Mouse (Mus musculus) heart, postnatal 0 days (tissue): ENCODE results near the gene Olfr943. TPM values are rescaled to one million over a fixed set of nuclear protein-coding genes. Genes with fewer than 3 reads are reported as not detected.

ENCODE experiments used
- ATAC-seq: fragments of 200-750 bp; cut with Nextera tagmentation; 2 replicates; pipeline ENCODE4 v1.8.0; 2017; ENCODE audit warnings: low read depth, moderate number of reproducible peaks, moderate library complexity; ENCODE audit not compliant: insufficient read depth
- DNase-seq: peaks from one replicate; pipeline ENCODE4 v3.0.0-alpha.2; 2016; ENCODE audit warnings: low spot score
- H3K27ac ChIP-seq: fragments of 300-500 bp; sonication (generic); 2 replicates; pipeline ENCODE4 v1.5.1; 2014; ENCODE audit warnings: low read depth, mild to moderate bottlenecking
- H3K27me3 ChIP-seq: fragments of 300-500 bp; sonication (generic); 2 replicates; pipeline ENCODE4 v1.6.1; 2014; ENCODE audit warnings: low read length, mixed read lengths; ENCODE audit not compliant: control insufficient read depth, insufficient read depth
- H3K36me3 ChIP-seq: fragments of 300-500 bp; sonication (generic); replicated peaks from 2 replicates; pipeline ENCODE4 v1.6.1; 2014; ENCODE audit warnings: low read length, mixed read lengths; ENCODE audit not compliant: control insufficient read depth, insufficient read depth
- H3K4me1 ChIP-seq: fragments of 300-500 bp; sonication (generic); 2 replicates; pipeline ENCODE4 v1.6.1; 2014; ENCODE audit warnings: antibody characterized with exemption; ENCODE audit not compliant: control insufficient read depth, insufficient read depth
- H3K4me2 ChIP-seq: fragments of 300-500 bp; sonication (generic); 2 replicates; pipeline ENCODE4 v1.6.1; 2014; ENCODE audit warnings: low read depth, mild to moderate bottlenecking, low read length, moderate library complexity
- H3K4me3 ChIP-seq: fragments of 300-500 bp; sonication (generic); 2 replicates; pipeline ENCODE4 v1.5.1; 2014; ENCODE audit warnings: low read depth, low read length
- H3K9ac ChIP-seq: fragments of 300-500 bp; sonication (generic); replicated peaks from 2 replicates; pipeline ENCODE4 v1.6.1; 2014; ENCODE audit warnings: low read depth, low read length, mixed read lengths
- H3K9me3 ChIP-seq: fragments of 300-500 bp; sonication (generic); replicated peaks from 2 replicates; pipeline ENCODE4 v1.6.1; 2016; ENCODE audit warnings: low read length; ENCODE audit not compliant: control insufficient read depth
- CTCF ChIP-seq: IDR thresholded peaks from 2 replicates; pipeline ENCODE4 v1.5.1; 2016; ENCODE audit warnings: antibody characterized with exemption, control low read depth, low read depth
- EP300 ChIP-seq: IDR thresholded peaks from 2 replicates; pipeline ENCODE4 v1.6.1; 2016; ENCODE audit warnings: antibody characterized with exemption, low read depth
- WGBS: fragments of 180-500 bp; shearing (Covaris S2); extraction: QIAGEN DNeasy Blood & Tissue Kit; methylation state at CpG from one replicate; pipeline ENCODE4 v1.1.7; 2014; 5-methylcytosine and 5-hydroxymethylcytosine counted together
- polyA plus RNA-seq: library from polyadenylated mRNA; unstranded; fragments of >200 nt; fragmentation: Nextera tagmentation; extraction: Ambion mirVana; gene quantifications from 2 replicates; pipeline ENCODE4 v1.2.1, GENCODE M21; 2015
- total RNA-seq: library from RNA; depleted of rRNA; stranded (reverse); fragments of >200 nt; gene quantifications from 2 replicates; pipeline ENCODE4 v1.2.3, GENCODE M21; 2014; ENCODE audit warnings: low replicate concordance; rRNA removed

Olfr943 gene
- not detected in 2 replicates for total RNA-seq
- polyA plus RNA-seq = not detected in 2 replicates

- Histone ChIP-seq H3K27ac (no peak within 1 kb of the TSS), H3K4me3 (no peak within 1 kb of the TSS), H3K9me3 (no peaks in the 10 kb centered on the region), H3K36me3 (no peaks in the 10 kb centered on the region), H3K27me3 (no peaks in the 10 kb centered on the region), H3K4me2 (no peak within 1 kb of the TSS), H3K9ac (no peak within 1 kb of the TSS), H3K4me1 (no peaks in the 10 kb centered on the region)
- ATAC-seq = no peak
- no peak for TF ChIP-seq CTCF
- TF ChIP-seq EP300 = no peak
- 81% methylated on average over 5 of the region's 5 CpGs for WGBS
- DNase-seq = no peak
These were observed at the start of gene Olfr943 for GRCm38 (mm10) chr9:39166004-39166403. Olfr943 (plus strand) TSS chr9:39166304.

GRCm38 (mm10) chr9:39127326-39127725 lies 38.8 kb upstream of the Olfr943 start:
- no peak for TF ChIP-seq CTCF
- no peak for TF ChIP-seq EP300

GRCm38 (mm10) chr9:39127831-39128230 lies 38.3 kb upstream of the Olfr943 start, which contains the start of gene Olfr27:
Olfr27 (plus strand) TSS chr9:39128131.
- TF ChIP-seq EP300 (no peak), CTCF (no peak)
- H3K9ac ChIP-seq = no peak within 1 kb of the TSS
- H3K9me3 ChIP-seq = peaks cover 11% of the 10 kb centered on the region
- no peak within 1 kb of the TSS for H3K27ac ChIP-seq
- no peak within 1 kb of the TSS for H3K4me3 ChIP-seq
- H3K36me3 ChIP-seq = no peaks in the 10 kb centered on the region
- H3K4me2 ChIP-seq = no peak within 1 kb of the TSS
- DNase-seq = no peak
- no peaks in the 10 kb centered on the region for H3K4me1 ChIP-seq
- ATAC-seq = no peak
- no peaks in the 10 kb centered on the region for H3K27me3 ChIP-seq

More at GRCm38 (mm10) chr9:39127326-39127725, 38.8 kb upstream of the Olfr943 start:
- Histone ChIP-seq H3K27me3 (no peaks in the 10 kb centered on the region), H3K4me3 (no peak overlapping the region), H3K4me2 (no peak overlapping the region), H3K27ac (no peak overlapping the region), H3K36me3 (no peaks in the 10 kb centered on the region), H3K4me1 (no peaks in the 10 kb centered on the region), H3K9me3 (peaks cover 11% of the 10 kb centered on the region), H3K9ac (no peak overlapping the region)
- 60% methylated on average over 1 of the region's 1 CpGs for WGBS
- ATAC-seq (no peak), DNase-seq (no peak)

- H3K4me2 ChIP-seq = no peak overlapping the region
- no peak for TF ChIP-seq EP300
- no peak for TF ChIP-seq CTCF
- H3K4me1 ChIP-seq = no peaks in the 10 kb centered on the region
- whole genome bisulfite sequencing = 42% methylated on average over 1 of the region's 1 CpGs
- DNase-seq (no peak), ATAC-seq (no peak)
- H3K27me3 ChIP-seq = no peaks in the 10 kb centered on the region
- no peak overlapping the region for H3K4me3 ChIP-seq
- no peaks in the 10 kb centered on the region for H3K36me3 ChIP-seq
- H3K9ac ChIP-seq = no peak overlapping the region
- no peaks in the 10 kb centered on the region for H3K9me3 ChIP-seq
- no peak overlapping the region for H3K27ac ChIP-seq
These were observed 13.7 kb upstream of the Olfr943 start for GRCm38 (mm10) chr9:39152401-39152800.

DNA sequence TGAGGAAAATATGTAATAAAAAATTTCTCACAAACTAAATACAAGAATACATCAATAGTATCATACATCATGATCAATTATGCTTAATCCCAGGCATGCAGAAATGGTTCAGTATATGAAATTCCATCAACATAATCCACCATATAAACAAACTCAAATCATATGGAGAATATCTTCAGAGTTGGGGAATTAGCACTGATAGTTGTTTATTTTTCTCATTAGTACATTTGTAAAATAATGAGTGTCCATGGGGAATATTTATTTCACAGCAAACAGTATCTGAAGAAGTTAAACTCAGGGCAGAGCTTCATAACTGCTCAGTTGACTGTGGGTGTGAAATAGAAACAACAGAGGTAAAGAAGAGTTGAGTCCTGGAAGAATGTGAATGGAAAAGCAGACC lies 35.5 kb downstream of the Olfr943 start, which contains the start of gene Olfr944:
Olfr944 (plus strand) TSS at position 301 of the 400 bp plus-strand sequence.
- H3K4me1 ChIP-seq = no peaks in the 10 kb centered on the region
- TF ChIP-seq CTCF (no peak), EP300 (no peak)
- H3K9ac ChIP-seq = no peak within 1 kb of the TSS
- DNase-seq (no peak), ATAC-seq (no peak)
- H3K4me3 ChIP-seq = no peak within 1 kb of the TSS
- no peak within 1 kb of the TSS for H3K4me2 ChIP-seq
- no peaks in the 10 kb centered on the region for H3K36me3 ChIP-seq
- no peaks in the 10 kb centered on the region for H3K27me3 ChIP-seq
- H3K9me3 ChIP-seq = no peaks in the 10 kb centered on the region
- H3K27ac ChIP-seq = no peak within 1 kb of the TSS

Other genes starting within 250 kb of the Olfr943 start
- gene Olfr930, start 236.5 kb upstream of the Olfr943 start, total RNA-seq = not detected in 2 replicates
- gene Olfr930, start 236.5 kb upstream of the Olfr943 start, polyA plus RNA-seq = not detected in 2 replicates
- gene Olfr933, start 194.0 kb upstream of the Olfr943 start, total RNA-seq = not detected in 2 replicates
- not detected in 2 replicates for gene Olfr933, start 194.0 kb upstream of the Olfr943 start, polyA plus RNA-seq
- gene Olfr934, start 178.0 kb upstream of the Olfr943 start, total RNA-seq = not detected in 2 replicates
- not detected in 2 replicates for gene Olfr934, start 178.0 kb upstream of the Olfr943 start, polyA plus RNA-seq
- gene Olfr935, start 166.6 kb upstream of the Olfr943 start, total RNA-seq = not detected in 2 replicates
- gene Olfr935, start 166.6 kb upstream of the Olfr943 start, polyA plus RNA-seq = not detected in 2 replicates
- gene Olfr146, start 142.9 kb upstream of the Olfr943 start, total RNA-seq = not detected in 2 replicates
- gene Olfr146, start 142.9 kb upstream of the Olfr943 start, polyA plus RNA-seq = not detected in 2 replicates
- gene Olfr937, start 101.4 kb upstream of the Olfr943 start, total RNA-seq = not detected in 2 replicates
- not detected in 2 replicates for gene Olfr937, start 101.4 kb upstream of the Olfr943 start, polyA plus RNA-seq
- gene Olfr938, start 87.4 kb upstream of the Olfr943 start, total RNA-seq = not detected in 2 replicates
- gene Olfr938, start 87.4 kb upstream of the Olfr943 start, polyA plus RNA-seq = not detected in 2 replicates
- not detected in 2 replicates for gene Olfr27, start 38.2 kb upstream of the Olfr943 start, total RNA-seq
- gene Olfr27, start 38.2 kb upstream of the Olfr943 start, polyA plus RNA-seq = not detected in 2 replicates
- gene Olfr944, start 35.6 kb downstream of the Olfr943 start, total RNA-seq = not detected in 2 replicates
- not detected in 2 replicates for gene Olfr944, start 35.6 kb downstream of the Olfr943 start, polyA plus RNA-seq
- gene Olfr1537, start 83.7 kb downstream of the Olfr943 start, total RNA-seq = not detected in 2 replicates
- not detected in 2 replicates for gene Olfr1537, start 83.7 kb downstream of the Olfr943 start, polyA plus RNA-seq
- not detected in 2 replicates for gene Olfr945, start 110.5 kb downstream of the Olfr943 start, total RNA-seq
- not detected in 2 replicates for gene Olfr945, start 110.5 kb downstream of the Olfr943 start, polyA plus RNA-seq
- not detected in 2 replicates for gene Olfr948, start 159.7 kb downstream of the Olfr943 start, total RNA-seq
- not detected in 2 replicates for gene Olfr948, start 159.7 kb downstream of the Olfr943 start, polyA plus RNA-seq
- not detected in 2 replicates for gene Olfr951, start 221.1 kb downstream of the Olfr943 start, total RNA-seq
- not detected in 2 replicates for gene Olfr951, start 221.1 kb downstream of the Olfr943 start, polyA plus RNA-seq